Mouse (Mus musculus) spleen, postnatal 14 days (tissue): ENCODE results near the gene Dennd4b.
"Not testable (repeated sequence)": the region's sequence is repeated elsewhere in the genome, so short reads cannot be mapped to it uniquely, and the experiment has no call there.

Source experiments
- DNase-seq, 2 experiments: peaks; one replicate each; pipeline ENCODE4 v3.0.0; 2021 to 2022; ENCODE audit warnings: low spot score in 2 of 2

Gene Dennd4b

GRCm38 (mm10) chr3:90279216-90279615 is 14.2 kb downstream of the Dennd4b start:
- DNase-seq: no peak

- no peak for DNase-seq
These were observed 14.8 kb downstream of the Dennd4b start for GRCm38 (mm10) chr3:90279743-90280142.

GRCm38 (mm10) chr3:90280708-90281107 is 15.7 kb downstream of the Dennd4b start:
- DNase-seq: no peak

GRCm38 (mm10) chr3:90284150-90284549 is 19.2 kb downstream of the Dennd4b start:
- DNase-seq: no peak

GRCm38 (mm10) chr3:90289403-90289802 is 24.4 kb downstream of the Dennd4b start:
- DNase-seq: not testable (repeated sequence)

- no peak for DNase-seq
These were observed 25.6 kb downstream of the Dennd4b start for GRCm38 (mm10) chr3:90290602-90291001.

GRCm38 (mm10) chr3:90291982-90292344 is 27.0 kb downstream of the Dennd4b start:
- no peak for DNase-seq

GRCm38 (mm10) chr3:90292345-90293275 is 27.6 kb downstream of the Dennd4b start, which contains the start of gene Gatad2b:
Gene Gatad2b, plus strand, starts transcription at chr3:90293178.
- DNase-seq: peak; percentile 91 to 95

- peak; percentile 38 to 55 for DNase-seq
These were observed 28.5 kb downstream of the Dennd4b start for GRCm38 (mm10) chr3:90293352-90294063.

- DNase-seq: no peak
These were observed 29.1 kb downstream of the Dennd4b start for GRCm38 (mm10) chr3:90294064-90294440.

GRCm38 (mm10) chr3:90294651-90295050 is 29.7 kb downstream of the Dennd4b start:
- no peak for DNase-seq

- DNase-seq: no peak
These were observed 40.8 kb downstream of the Dennd4b start for GRCm38 (mm10) chr3:90305801-90306200.

- no peak for DNase-seq
These were observed 44.6 kb downstream of the Dennd4b start for GRCm38 (mm10) chr3:90309589-90309988.

- DNase-seq: no peak
These were observed 48.4 kb downstream of the Dennd4b start for GRCm38 (mm10) chr3:90313367-90313766.

GRCm38 (mm10) chr3:90314241-90314640 is 49.3 kb downstream of the Dennd4b start:
- no peak for DNase-seq

- DNase-seq: no peak
These were observed 57.3 kb downstream of the Dennd4b start for GRCm38 (mm10) chr3:90322289-90322688.

- DNase-seq: peak in 1 of 2 experiments; percentile 19
These were observed 58.1 kb downstream of the Dennd4b start for GRCm38 (mm10) chr3:90323119-90323518.
